19 mouse cellular contexts compared by ENCODE assay signal in genomic region chr1:104939156-104939555, GRCm38 (mm10).
A peak's percentile ranks its signal among the peaks of the same experiment; 100 is the strongest.
DNase-seq lines count a peak whose midpoint lies in the region; ATAC-seq and TF ChIP-seq lines count a peak whose summit lies in the region.
"Had no signal": no experiment of that assay in that cellular context is flagged by ENCODE, and none has a peak within 500 bp of the region (broad histone marks: within the 10 kb centered on the region; RNA-seq: fewer than 3 reads in every experiment).

No protein-coding gene starts in this region.

- H3K4me3 ChIP-seq in kidney, embryonic 16.5 days (ENCODE audit: low read length), result no peak overlapping the region
- H3K4me3 ChIP-seq in liver, postnatal 0 days (ENCODE audit: low read depth, low read length), result no peak overlapping the region
- H3K4me3 ChIP-seq: embryonic facial prominence, embryonic 10.5 days; forebrain, embryonic 13.5 days; heart, adult 2 months; heart, embryonic 15.5 days had no signal

- no peak for TF ChIP-seq CTCF in liver, postnatal 0 days (IDR thresholded peaks at IDR 0.05; ENCODE audit: low read depth)

- no peaks in the 10 kb centered on the region for H3K27me3 ChIP-seq in kidney, embryonic 16.5 days (ENCODE audit: insufficient read depth, low read length)
- H3K27me3 ChIP-seq in liver, postnatal 0 days (ENCODE audit: insufficient read depth, low read length), result no peaks in the 10 kb centered on the region
- H3K27me3 ChIP-seq: CH12.LX; forebrain, embryonic 13.5 days; heart, embryonic 15.5 days; Patski had no signal

- H3K4me2 ChIP-seq in kidney, embryonic 16.5 days (replicated peaks; ENCODE audit: low read depth, low read length), result no peak overlapping the region
- no peak overlapping the region for H3K4me2 ChIP-seq in liver, postnatal 0 days (ENCODE audit: low read depth, low read length)
- H3K4me2 ChIP-seq: forebrain, embryonic 13.5 days; heart, embryonic 11.5 days; heart, embryonic 15.5 days had no signal

- H3K27ac ChIP-seq in kidney, embryonic 16.5 days (ENCODE audit: low read length), result no peak overlapping the region
- no peak overlapping the region for H3K27ac ChIP-seq in liver, postnatal 0 days (ENCODE audit: low read depth)
- H3K27ac ChIP-seq: embryonic facial prominence, embryonic 10.5 days; forebrain, embryonic 13.5 days; heart, adult 2 months; heart, embryonic 15.5 days had no signal

- no peaks in the 10 kb centered on the region for H3K36me3 ChIP-seq in kidney, embryonic 16.5 days (ENCODE audit: insufficient read depth, low read length)
- no peaks in the 10 kb centered on the region for H3K36me3 ChIP-seq in liver, postnatal 0 days (replicated peaks; ENCODE audit: insufficient read depth, low read length)
- H3K36me3 ChIP-seq: embryonic facial prominence, embryonic 10.5 days; heart, embryonic 15.5 days had no signal

- H3K9me3 ChIP-seq in kidney, embryonic 16.5 days (ENCODE audit: low read length), result no peaks in the 10 kb centered on the region
- H3K9me3 ChIP-seq in liver, postnatal 0 days (ENCODE audit: low read length), result no peaks in the 10 kb centered on the region
- H3K9me3 ChIP-seq: embryonic facial prominence, embryonic 10.5 days; forebrain, embryonic 13.5 days; heart, embryonic 15.5 days had no signal

- TF ChIP-seq EP300 in liver, postnatal 0 days (IDR thresholded peaks at IDR 0.05; ENCODE audit: low read depth), result no peak

- no peak for ATAC-seq in kidney, embryonic 16.5 days (ENCODE audit: low FRiP score, low TSS enrichment)
- peak; percentile 51; the same call in 1 of the 2 replicates for ATAC-seq in liver, postnatal 0 days
- ATAC-seq: activated CD4-positive, CD25-positive, alpha-beta regulatory T cell, adult 4 months; forebrain, embryonic 13.5 days; forebrain, postnatal 0 days; Patski had no signal

- H3K4me1 ChIP-seq in kidney, embryonic 16.5 days (ENCODE audit: insufficient read depth, low read length), result no peaks in the 10 kb centered on the region
- no peaks in the 10 kb centered on the region for H3K4me1 ChIP-seq in liver, postnatal 0 days (ENCODE audit: insufficient read depth)
- H3K4me1 ChIP-seq: embryonic facial prominence, embryonic 10.5 days; forebrain, embryonic 13.5 days; heart, embryonic 15.5 days had no signal

- peak; percentile 30 for DNase-seq in kidney, adult 11 months
- DNase-seq in kidney, postnatal 10 days, result no peak
- peak; percentile 69 for DNase-seq in kidney, adult 9 months
- DNase-seq in liver, postnatal 0 days, result peak; percentile 27
- no peak for DNase-seq in liver
- DNase-seq: cerebellum, adult 2 months; cerebellum, postnatal 10 days; forebrain, postnatal 0 days; gastrocnemius, postnatal 14 days; heart, adult 2 months; heart, postnatal 14 days had no signal

- no peak overlapping the region for H3K9ac ChIP-seq in kidney, embryonic 16.5 days (replicated peaks; ENCODE audit: low read length)
- H3K9ac ChIP-seq in liver, postnatal 0 days (replicated peaks), result no peak overlapping the region
- H3K9ac ChIP-seq: forebrain, embryonic 13.5 days; forebrain, postnatal 0 days; heart, embryonic 15.5 days had no signal

Comparison
In these comparisons a context has a peak if more than half of its experiments do, and no peak if none do; other contexts are left out.
1. DNase-seq: peak in kidney, adult 11 months (single experiment), kidney, adult 9 months (single experiment) and liver, postnatal 0 days (single experiment); none in kidney, postnatal 10 days (single experiment) and liver (single experiment).